Mouse (Mus musculus) CH12.LX (cell line): ENCODE data around the gene Cd48.

Experiments used
- CTCF ChIP-seq, 2 experiments: IDR thresholded peaks in 1 of 2; conservative IDR thresholded peaks in 1 of 2; 2 replicates each; pipeline ENCODE4 v1.5.1; 2011 to 2012; ENCODE audit warnings: low read depth in 2 of 2, low read length in 2 of 2, improper control_type of control experiment in 1 of 2, inconsistent platforms in 1 of 2, mild to moderate bottlenecking in 1 of 2, moderate library complexity in 1 of 2
- E2F4 ChIP-seq: IDR thresholded peaks from 2 replicates; pipeline ENCODE4 v1.6.1; 2011; ENCODE audit warnings: low read depth, low read length, improper control_type of control experiment; ENCODE audit not compliant: insufficient replicate concordance
- ELF1 ChIP-seq: IDR thresholded peaks from 2 replicates; pipeline ENCODE4 v1.6.1; 2014; ENCODE audit warnings: low read depth, mild to moderate bottlenecking, inconsistent platforms, low read length, improper control_type of control experiment
- GABPA ChIP-seq: IDR thresholded peaks from 2 replicates; pipeline ENCODE4 v1.6.1; 2012; ENCODE audit warnings: low read depth, low read length, improper control_type of control experiment, inconsistent platforms; ENCODE audit not compliant: insufficient replicate concordance
- MAX ChIP-seq: IDR thresholded peaks from 2 replicates; pipeline ENCODE4 v1.6.1; 2011; ENCODE audit warnings: low read length, improper control_type of control experiment
- MEF2A ChIP-seq: IDR thresholded peaks from 2 replicates; pipeline ENCODE4 v1.6.1; 2014; ENCODE audit warnings: low read depth, mild to moderate bottlenecking, inconsistent platforms, low read length, improper control_type of control experiment, borderline replicate concordance
- NRF1 ChIP-seq: IDR thresholded peaks from 2 replicates; pipeline ENCODE4 v1.6.1; 2014; ENCODE audit warnings: low read depth, mild to moderate bottlenecking, inconsistent platforms, low read length, improper control_type of control experiment, moderate library complexity
- PAX5 ChIP-seq: IDR thresholded peaks from 2 replicates; pipeline ENCODE4 v1.6.1; 2012; ENCODE audit warnings: low read length, inconsistent platforms, mixed read lengths
- POLR2A ChIP-seq: IDR thresholded peaks from 2 replicates; pipeline ENCODE4 v1.6.1; 2011; ENCODE audit warnings: low read depth, mild to moderate bottlenecking, improper control_type of control experiment, low read length
- SIN3A ChIP-seq: IDR thresholded peaks from 2 replicates; pipeline ENCODE4 v1.6.1; 2012; ENCODE audit warnings: low read length, improper control_type of control experiment, inconsistent platforms
- TBP ChIP-seq: conservative IDR thresholded peaks from 2 replicates; pipeline ENCODE4 v1.6.1; 2011; ENCODE audit warnings: low read depth, low read length, improper control_type of control experiment
- USF1 ChIP-seq: IDR thresholded peaks from 2 replicates; pipeline ENCODE4 v1.6.1; 2014; ENCODE audit warnings: low read depth, mild to moderate bottlenecking, inconsistent platforms, low read length, improper control_type of control experiment
- ZC3H11A ChIP-seq: IDR thresholded peaks from 2 replicates; pipeline ENCODE4 v1.6.1; 2012; ENCODE audit warnings: low read depth, mild to moderate bottlenecking, inconsistent platforms, low read length, improper control_type of control experiment

GRCm38 (mm10) chr1:171660423-171660822 is 21.4 kb upstream of the Cd48 start:
- TF ChIP-seq SIN3A (no peak), USF1 (no peak), ELF1 (no peak), GABPA (no peak), CTCF (conservative IDR thresholded peaks at IDR 0.05 in 1 of 2, IDR thresholded peaks at IDR 0.05 in 1 of 2; ENCODE audit: low read depth in 2 of 2, low read length in 2 of 2) (no peak), MAX (no peak), POLR2A (no peak), TBP (no peak), PAX5 (no peak), MEF2A (no peak), ZC3H11A (no peak), E2F4 (no peak), NRF1 (no peak)
